Mouse (Mus musculus): Measurements from ENCODE around the gene Ppp1r3a. TPM values are rescaled to one million over a fixed set of nuclear protein-coding genes. Genes with fewer than 3 reads are reported as not detected.

Ppp1r3a gene
- polyA plus RNA-seq, 3 experiments from 2014 or later: not detected

Other genes starting within 250 kb of the Ppp1r3a start
- gene Foxp2, start 146.1 kb upstream of the Ppp1r3a start, polyA plus RNA-seq (2017; shearing (Covaris generic)): under 1 TPM in 2 of 3 experiments, not detected in 1; 0.15 to 0.33 TPM